14 mouse cellular contexts compared by ENCODE assay signal in genomic region chr1:180870122-180870650, GRCm38 (mm10). TPM values are rescaled to one million over a fixed set of nuclear protein-coding genes. Genes with fewer than 3 reads are reported as not detected.
DNase-seq lines count a peak whose midpoint lies in the region.
"Had no signal": no experiment of that assay in that cellular context is flagged by ENCODE, and none has a peak within 500 bp of the region (broad histone marks: within the 10 kb centered on the region; RNA-seq: fewer than 3 reads in every experiment).

No protein-coding gene starts in this region.

- intact Hi-C loops in heart, postnatal 36 days (cut with DNase I), result no loop called here
- intact Hi-C loops in left cerebral cortex, postnatal 25 days (cut with DNase I), result no loop called here

- peak; percentile 32 for DNase-seq in adrenal gland, postnatal 14 days
- no peak for DNase-seq in adrenal gland, adult 18-20 months (ENCODE audit: low spot score in 2 of 2)
- peak; percentile 40 for DNase-seq in ovary, adult 18-20 months (ENCODE audit: low spot score)
- DNase-seq in ovary, postnatal 10 days (ENCODE audit: low spot score), result no peak
- peak; percentile 25 for DNase-seq in heart, adult 8-10 months (ENCODE audit: low spot score)
- DNase-seq in heart, postnatal 36 days, result peak; percentile 36 to 47
- DNase-seq in adipocyte (ENCODE audit: low spot score), result no peak
- DNase-seq in left cerebral cortex, postnatal 25 days (ENCODE audit: low spot score in 2 of 2), result no peak
- DNase-seq: cerebellum, postnatal 25 days; forebrain, postnatal 0 days; right cerebral cortex, postnatal 25 days; thymus, adult 18-20 months had no signal

RNA-seq across cellular contexts. Expression of gene Sde2, which starts 19.3 kb away (rescaled TPM):
- total RNA-seq in adrenal gland, postnatal 14 days (2021), result 22.2 and 22.6 TPM in 2 replicates
- 10 to 100 TPM; 21.5 to 22.9 TPM for total RNA-seq in adrenal gland, adult 18-20 months (2021)
- 10 to 100 TPM; 10.1 to 12.9 (median 11.0) TPM for total RNA-seq in heart, adult 8-10 months (2022)
- 10 to 100 TPM; 10.3 to 14.2 TPM for total RNA-seq in heart, postnatal 36 days (2021)
- 10 to 100 TPM; 18.8 to 21.0 TPM for total RNA-seq in left cerebral cortex, postnatal 25 days (2021)

RNA-seq across cellular contexts. Expression of gene Lefty2, which starts 22.7 kb away (rescaled TPM):
- total RNA-seq in adrenal gland, postnatal 14 days (2021), result 0.30 TPM in 1 of 2 replicates, not detected in the other
- total RNA-seq in adrenal gland, adult 18-20 months (2021), result under 1 TPM; 0.32 to 0.73 TPM
- total RNA-seq in heart, adult 8-10 months (2022), result not detected
- total RNA-seq in heart, postnatal 36 days (2021), result not detected
- 1 to 10 TPM in 1 of 2 experiments, under 1 TPM in 1; 0.37 to 2.0 TPM for total RNA-seq in left cerebral cortex, postnatal 25 days (2021)
- total RNA-seq: hematopoietic stem cell, adult 5-6 weeks; megakaryocyte, adult 5-6 weeks had no signal

RNA-seq across cellular contexts. Expression of gene Pycr2, which starts 33.9 kb away (rescaled TPM):
- total RNA-seq in adrenal gland, postnatal 14 days (2021), result 29.9 and 38.0 TPM in 2 replicates
- total RNA-seq in adrenal gland, adult 18-20 months (2021), result 10 to 100 TPM; 30.3 to 34.3 TPM
- total RNA-seq in heart, adult 8-10 months (2022), result 10 to 100 TPM; 11.6 to 13.5 (median 13.3) TPM
- total RNA-seq in heart, postnatal 36 days (2021), result 10 to 100 TPM; 12.5 to 15.6 TPM
- total RNA-seq in left cerebral cortex, postnatal 25 days (2021), result 10 to 100 TPM; 29.8 to 30.2 TPM

RNA-seq across cellular contexts. Expression of gene H3f3a, which starts 56.4 kb away (rescaled TPM):
- total RNA-seq in adrenal gland, postnatal 14 days (2021), result 803 and 817 TPM in 2 replicates
- total RNA-seq in adrenal gland, adult 18-20 months (2021), result 100 to 1,000 TPM; 557 to 688 TPM
- 100 to 1,000 TPM; 363 to 431 (median 376) TPM for total RNA-seq in heart, adult 8-10 months (2022)
- 100 to 1,000 TPM; 457 to 506 TPM for total RNA-seq in heart, postnatal 36 days (2021)
- 100 to 1,000 TPM; 301 to 318 TPM for total RNA-seq in left cerebral cortex, postnatal 25 days (2021)

Comparison
In these comparisons a context has a peak if more than half of its experiments do, and no peak if none do; other contexts are left out.
1. DNase-seq: peak in adrenal gland, postnatal 14 days (single experiment), ovary, adult 18-20 months (single experiment), heart, adult 8-10 months (single experiment) and heart, postnatal 36 days (2 of 2); none in adrenal gland, adult 18-20 months (0 of 2), ovary, postnatal 10 days (single experiment), adipocyte (single experiment) and left cerebral cortex, postnatal 25 days (0 of 2).